Mouse (Mus musculus) embryonic stem cell, embryonic (primary cell): ENCODE results near the gene Kif14.

Experiments
- CTCF ChIA-PET, 4 experiments: fragments of 300-600 bp in 2 of 4; fragments of 350-600 bp in 2 of 4; sonication (Branson Sonifier 250); formaldehyde crosslinking; loops; one replicate each; lab custom pipeline; 2022; ENCODE audit warnings: inconsistent platforms in 2 of 4; lab: Charles Lee
- POLR2A ChIA-PET, 4 experiments: fragments of 300-600 bp in 2 of 4; fragments of 350-600 bp in 2 of 4; sonication (Branson Sonifier 250); formaldehyde crosslinking; loops; one replicate each; lab custom pipeline; 2022; ENCODE audit warnings: antibody characterized with exemption in 4 of 4, inconsistent platforms in 1 of 4; lab: Charles Lee

Kif14 gene

DNA sequence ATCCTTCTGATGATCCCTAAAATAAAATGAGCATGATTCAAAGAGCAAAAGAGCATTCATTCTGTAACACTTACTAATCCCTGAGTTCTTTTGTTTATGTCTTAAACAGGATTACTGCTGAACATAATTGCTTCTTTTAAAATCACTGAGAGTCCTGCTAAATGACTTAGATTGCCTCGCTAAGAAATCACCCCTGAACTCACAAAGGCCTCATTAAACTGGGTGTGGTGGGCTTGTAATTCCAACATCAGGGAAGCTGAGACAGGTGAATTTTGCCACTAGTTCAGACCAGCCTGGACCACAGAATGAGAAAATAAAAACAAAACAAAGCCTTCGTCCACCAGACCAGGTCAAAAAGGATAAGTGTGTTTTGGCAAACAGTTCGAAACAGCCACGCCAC lies 8.7 kb upstream of the Kif14 start:
- CTCF ChIA-PET: no interaction called here
- POLR2A ChIA-PET: interaction anchor here in 2 of 4 experiments (0.5 to 1.2 kb wide), 3 partner anchors 8 to 42 kb away, joined by 3 read pairs; partner anchors contain the start of genes Ddx59 (in 1 of the 2) and Kif14 (in 1 of the 2)

DNA sequence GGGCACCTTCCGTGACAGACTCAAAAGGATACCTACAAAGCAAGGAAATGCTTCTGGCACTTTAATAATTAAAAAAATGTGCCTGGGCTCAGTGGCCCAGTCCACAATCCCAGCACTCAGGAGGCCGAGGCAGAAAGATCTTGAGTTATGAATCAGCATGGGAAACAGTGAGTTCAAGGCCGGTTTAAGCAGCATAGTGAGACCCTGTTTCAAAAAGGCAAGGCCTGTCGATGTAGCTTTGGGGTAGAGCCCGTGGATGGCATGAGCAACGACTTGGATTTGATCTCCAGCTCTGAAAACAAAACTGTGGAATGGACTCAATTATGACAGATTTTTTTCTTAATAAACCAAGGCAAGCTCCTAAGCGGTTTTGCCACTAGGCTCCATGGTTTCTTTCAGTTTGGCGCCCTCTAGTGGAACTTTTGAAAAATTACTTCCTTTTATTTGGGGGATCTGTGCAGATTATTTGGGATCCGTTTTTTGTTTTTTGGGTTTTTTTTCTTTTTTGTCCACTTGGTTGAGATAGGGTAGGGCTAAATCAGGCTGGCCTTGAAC lies 7.4 kb upstream of the Kif14 start:
- ChIA-PET CTCF (interaction anchor here (0.5 to 1.4 kb wide), 24 partner anchors 10 to 1491 kb away, joined by 3 to 9 read pairs (median 4); partner anchors contain the start of gene Ddx59 (in 1 of the 4)), POLR2A (interaction anchor here in 3 of 4 experiments (0.8 to 1.4 kb wide), 6 partner anchors 10 to 156 kb away, joined by 3 to 5 read pairs (median 4); partner anchors contain the start of gene Ddx59 (in 1 of the 3))

DNA sequence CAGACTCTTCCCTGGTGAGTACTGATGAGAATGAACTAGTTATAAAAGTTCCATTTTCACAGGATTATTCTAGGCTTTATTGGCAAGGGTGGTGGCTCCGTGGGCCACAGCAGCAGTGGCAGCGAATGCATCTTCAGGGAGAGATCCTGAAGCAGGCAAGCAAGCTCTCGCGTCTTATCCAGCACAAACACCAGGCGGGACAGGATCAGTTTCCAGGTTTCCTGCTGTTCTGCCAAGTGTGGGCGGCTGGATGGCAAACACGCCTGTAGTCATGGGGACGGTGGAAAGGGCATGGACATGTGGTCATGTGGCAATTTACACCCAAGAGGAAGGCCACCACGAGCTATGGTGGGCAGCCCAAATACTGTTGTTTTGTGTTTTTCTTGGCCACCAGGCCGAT lies 3.7 kb upstream of the Kif14 start:
- CTCF ChIA-PET: no interaction called here
- POLR2A ChIA-PET: interaction anchor here in 2 of 4 experiments (0.8 to 1.8 kb wide), 2 partner anchors 17 to 46 kb away, joined by 3 to 5 read pairs; no protein-coding TSS in a partner anchor

DNA sequence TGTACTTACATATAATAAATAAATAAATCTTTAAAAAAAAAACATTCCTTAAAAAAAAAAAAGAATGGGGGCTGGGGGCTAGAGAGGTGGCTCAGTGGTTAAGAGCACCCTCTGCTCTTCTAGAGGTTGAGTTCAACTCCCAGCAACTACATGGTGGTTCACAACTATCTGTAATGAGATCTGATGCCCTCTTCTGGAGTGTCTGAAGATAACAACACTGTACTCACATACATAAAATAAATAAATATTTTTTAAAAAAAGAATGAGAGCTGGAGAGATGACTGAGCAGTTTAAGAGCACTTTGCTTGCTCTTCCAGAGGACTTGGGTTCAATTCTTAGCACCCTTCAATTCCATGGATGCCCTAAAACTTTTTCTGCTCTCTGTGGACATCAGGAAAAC lies 975 bp upstream of the Kif14 start:
- CTCF ChIA-PET: interaction anchor here in 2 of 4 experiments (0.7 to 1.0 kb wide), 3 partner anchors 255 to 458 kb away, joined by 3 to 5 read pairs (median 3); no protein-coding TSS in a partner anchor
- POLR2A ChIA-PET: interaction anchor here in 1 of 4 experiments (1.1 to 1.3 kb wide), 3 partner anchors 10 to 50 kb away, joined by 6 to 9 read pairs (median 7); partner anchors contain the start of gene Ddx59

DNA sequence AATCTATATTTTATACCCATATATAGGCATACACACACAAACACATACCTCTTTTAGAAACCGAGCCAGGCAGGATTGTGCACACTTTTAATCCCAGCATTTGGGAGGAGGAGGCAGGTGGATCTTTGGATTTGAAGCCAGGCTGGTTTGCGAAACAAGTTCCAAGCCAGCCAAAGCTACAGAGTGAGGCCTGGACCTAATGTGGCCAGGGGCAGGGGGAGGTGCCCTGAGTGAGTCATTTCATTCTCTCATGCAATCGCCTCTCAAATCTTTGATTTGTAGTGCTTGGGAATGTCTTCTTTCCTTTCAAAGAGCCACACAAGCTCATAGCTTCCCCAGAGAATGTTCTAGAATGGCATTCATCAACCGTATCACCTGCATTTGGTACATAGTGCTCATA lies 3.3 kb downstream of the Kif14 start:
- POLR2A ChIA-PET: interaction anchor here in 2 of 4 experiments (1.0 to 1.6 kb wide), 3 partner anchors 54 to 236 kb away, joined by 3 to 6 read pairs (median 3); partner anchors contain the start of gene Ddx59 (in 2 of the 2)

DNA sequence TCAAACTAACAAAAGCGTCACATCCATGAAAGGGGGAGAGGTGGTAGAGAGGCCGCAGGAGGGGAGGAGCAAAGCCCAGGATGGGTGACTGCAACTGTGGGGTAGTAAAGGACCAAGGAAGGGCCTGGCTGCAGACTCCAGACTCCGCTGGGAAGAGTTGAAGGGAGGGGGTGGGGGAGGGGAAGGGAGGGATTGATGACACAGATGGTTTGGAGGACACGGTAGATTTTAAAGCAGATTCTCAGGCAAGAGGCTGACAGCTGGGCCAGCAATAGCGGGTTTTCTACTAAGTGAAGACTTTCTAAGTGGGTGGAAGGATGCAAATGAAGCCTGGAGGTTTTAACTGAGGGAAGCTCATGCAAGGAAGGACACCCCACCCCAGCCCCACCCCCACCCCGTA lies 4.3 kb downstream of the Kif14 start:
- POLR2A ChIA-PET: interaction anchor here (0.6 to 1.9 kb wide), 19 partner anchors 9 to 1321 kb away, joined by 3 to 9 read pairs (median 4); partner anchors contain the start of gene Ddx59 (in 2 of the 4)
- CTCF ChIA-PET: interaction anchor here in 2 of 4 experiments (0.6 to 1.0 kb wide), 5 partner anchors 41 to 760 kb away, joined by 3 read pairs; no protein-coding TSS in a partner anchor

More for the DNA sequence above, 3.3 kb downstream of the Kif14 start:
- CTCF ChIA-PET: interaction anchor here in 1 of 4 experiments (1.1 kb wide), 1 partner anchor 11 kb away, joined by 3 read pairs; no protein-coding TSS in a partner anchor

DNA sequence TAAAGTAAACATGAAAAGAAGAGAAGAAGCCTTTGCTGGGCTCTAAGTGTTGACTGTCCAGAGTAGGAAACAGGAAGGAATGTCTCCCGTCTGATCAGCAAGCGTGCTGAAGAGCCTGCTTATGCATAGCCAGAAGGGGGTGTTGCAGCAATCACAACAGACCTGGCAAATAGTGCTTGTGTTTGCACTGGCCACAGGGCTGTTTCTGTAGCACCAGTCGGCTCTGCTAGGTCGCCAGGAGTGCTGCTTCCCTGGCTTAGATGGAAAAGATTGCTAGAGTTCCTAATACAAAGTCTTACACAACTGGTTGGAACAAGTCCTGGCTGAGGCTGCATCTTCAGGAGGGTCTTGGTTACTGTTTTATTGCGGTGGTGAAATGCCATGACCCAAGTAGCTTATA lies 25.5 kb downstream of the Kif14 start:
- ChIA-PET CTCF (interaction anchor here in 2 of 4 experiments (0.8 to 1.2 kb wide), 2 partner anchors 33 to 317 kb away, joined by 3 to 4 read pairs; no protein-coding TSS in a partner anchor), POLR2A (interaction anchor here in 2 of 4 experiments (0.7 to 2.9 kb wide), 5 partner anchors 10 to 317 kb away, joined by 3 to 8 read pairs (median 4); partner anchors contain the start of gene Kif14 (in 1 of the 2))

DNA sequence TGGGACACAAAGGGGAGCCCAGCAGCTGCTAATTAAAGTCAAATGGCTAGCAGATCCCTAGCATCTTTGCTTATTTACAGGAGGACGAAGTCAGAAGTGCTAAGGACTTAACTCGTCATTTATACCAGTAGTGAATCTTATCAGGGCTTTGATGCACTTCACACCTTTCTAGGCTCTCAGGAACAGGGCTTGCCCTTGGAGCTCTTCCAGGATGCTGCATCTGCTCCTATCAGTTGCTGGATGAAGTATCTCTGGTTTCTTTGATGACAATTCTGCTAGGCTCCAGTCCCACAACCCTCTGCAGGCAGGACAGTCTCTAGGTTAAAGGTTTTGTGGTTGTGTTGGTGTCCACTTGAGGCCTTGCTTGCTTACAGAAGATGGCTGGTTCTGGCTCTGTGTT lies 26.1 kb downstream of the Kif14 start:
- POLR2A ChIA-PET: interaction anchor here in 1 of 4 experiments (1.6 kb wide), 1 partner anchor 13 kb away, joined by 3 read pairs; no protein-coding TSS in a partner anchor
- CTCF ChIA-PET: no interaction called here

DNA sequence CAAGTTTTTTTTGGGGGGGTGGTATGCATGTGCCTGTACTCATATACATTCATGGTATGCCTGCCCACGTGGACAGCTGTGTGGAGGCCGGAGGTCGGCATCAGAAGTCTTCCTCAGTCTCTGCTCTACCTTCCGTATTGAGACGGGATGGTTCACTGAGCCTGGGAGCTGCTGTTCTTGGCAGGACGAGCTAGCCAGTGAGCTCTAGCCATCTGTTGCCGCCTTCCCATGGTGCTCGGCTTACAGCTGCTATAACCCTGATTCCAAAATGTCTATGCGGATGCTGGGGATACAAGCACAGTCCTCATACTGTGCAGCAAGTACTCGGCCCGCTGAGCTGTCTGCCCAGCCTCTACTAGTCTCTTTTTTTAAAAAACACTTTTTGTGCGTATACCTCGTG lies 33.2 kb downstream of the Kif14 start:
- POLR2A ChIA-PET: interaction anchor here in 2 of 4 experiments (0.5 to 1.4 kb wide), 3 partner anchors 9 to 266 kb away, joined by 3 to 4 read pairs (median 3); partner anchors contain the start of gene Inava (in 1 of the 2)
- CTCF ChIA-PET: interaction anchor here in 2 of 4 experiments (0.6 to 1.2 kb wide), 2 partner anchors 22 to 58 kb away, joined by 3 to 5 read pairs; no protein-coding TSS in a partner anchor

DNA sequence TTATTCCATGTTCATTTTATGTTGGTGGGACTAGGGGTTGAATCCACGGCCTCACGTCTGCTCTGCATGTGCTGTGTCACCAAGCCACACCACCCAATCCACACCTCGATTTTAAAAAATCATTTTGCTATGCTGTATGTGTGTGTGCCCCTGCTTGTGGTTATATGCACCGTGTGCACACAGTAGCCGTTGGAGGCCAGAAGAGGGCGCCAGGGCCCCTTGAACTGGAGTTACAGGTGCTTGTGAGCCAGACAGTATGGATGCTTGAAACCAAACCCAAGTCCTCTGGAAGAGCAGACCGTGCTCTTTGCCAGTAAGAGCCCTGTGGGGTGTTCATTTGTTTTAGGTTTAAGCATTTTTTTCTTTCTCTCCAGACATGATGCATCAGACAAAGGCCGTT lies 36.8 kb downstream of the Kif14 start:
- ChIA-PET CTCF (interaction anchor here in 1 of 4 experiments (1.5 kb wide), 1 partner anchor 18 kb away, joined by 4 read pairs; no protein-coding TSS in a partner anchor), POLR2A (interaction anchor here in 1 of 4 experiments (0.6 to 1.5 kb wide), 2 partner anchors 25 to 451 kb away, joined by 3 read pairs; no protein-coding TSS in a partner anchor)

DNA sequence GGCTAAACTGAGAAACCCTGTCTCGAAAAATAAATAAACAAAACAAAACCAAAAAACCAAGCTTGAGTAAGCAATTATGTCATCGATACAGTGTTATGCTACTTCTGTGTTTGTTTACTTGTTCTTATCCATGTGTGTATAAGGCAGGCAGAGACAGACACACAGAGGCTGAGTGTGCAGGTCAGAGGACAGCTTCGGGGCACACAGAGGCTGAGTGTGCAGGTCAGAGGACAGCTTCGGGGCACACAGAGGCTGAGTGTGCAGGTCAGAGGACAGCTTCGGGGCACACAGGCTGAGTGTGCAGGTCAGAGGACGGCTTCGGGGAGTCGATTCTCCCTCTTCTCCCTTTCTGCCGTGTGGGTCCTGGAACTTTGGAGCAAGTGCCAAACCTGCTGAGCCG lies 40.1 kb downstream of the Kif14 start:
- POLR2A ChIA-PET: interaction anchor here in 3 of 4 experiments (0.6 to 1.8 kb wide), 8 partner anchors 8 to 229 kb away, joined by 3 to 7 read pairs (median 4); partner anchors contain the start of gene Ddx59 (in 1 of the 3)
- CTCF ChIA-PET: interaction anchor here in 1 of 4 experiments (1.4 kb wide), 1 partner anchor 18 kb away, joined by 5 read pairs; no protein-coding TSS in a partner anchor

DNA sequence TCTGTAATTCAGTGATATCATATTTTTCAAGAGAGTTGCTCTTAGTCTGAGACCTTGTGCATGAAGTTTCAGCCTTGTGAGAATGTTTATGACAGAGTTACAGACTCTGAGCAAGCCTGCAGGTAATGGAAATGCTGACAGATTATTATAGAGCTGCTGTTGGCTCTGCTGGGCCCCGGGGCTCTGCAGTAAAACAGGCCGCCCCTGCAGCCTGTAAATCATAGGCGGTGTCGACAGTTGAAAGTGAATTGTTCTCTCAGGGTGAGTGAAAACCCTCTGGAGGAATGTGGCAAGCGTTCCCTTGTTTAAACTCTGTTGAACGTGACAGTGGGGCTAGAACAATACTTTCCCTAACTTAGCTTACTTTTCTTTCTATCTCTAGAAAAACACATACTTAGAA lies 46.2 kb downstream of the Kif14 start:
- CTCF ChIA-PET: interaction anchor here in 2 of 4 experiments (1.0 to 1.2 kb wide), 2 partner anchors 9 to 12 kb away, joined by 3 to 4 read pairs; no protein-coding TSS in a partner anchor
- POLR2A ChIA-PET: no interaction called here

DNA sequence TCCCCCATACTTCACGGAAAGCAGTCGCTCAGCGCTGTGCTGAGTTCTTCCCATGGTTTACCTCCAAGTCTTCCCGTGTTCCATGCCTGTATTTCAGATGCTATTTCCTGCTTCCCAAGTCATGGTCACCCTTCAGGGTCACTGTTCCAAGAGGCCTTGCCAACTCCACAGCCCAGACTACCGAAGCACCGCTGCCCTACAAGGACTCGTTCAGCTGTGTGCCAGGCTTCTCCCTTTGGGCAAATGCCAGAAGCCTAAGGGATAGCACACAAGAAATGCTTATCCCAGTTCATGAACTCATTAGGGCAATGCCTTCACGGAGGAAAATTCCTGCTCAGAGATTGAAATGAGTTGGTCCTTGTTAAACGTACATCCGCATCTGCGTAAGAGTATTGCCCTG lies 47.0 kb downstream of the Kif14 start:
- POLR2A ChIA-PET: interaction anchor here in 1 of 4 experiments (0.7 kb wide), 1 partner anchor 12 kb away, joined by 3 read pairs; no protein-coding TSS in a partner anchor
- CTCF ChIA-PET: interaction anchor here in 2 of 4 experiments (1.1 to 1.2 kb wide), 2 partner anchors 8 to 12 kb away, joined by 4 read pairs; no protein-coding TSS in a partner anchor

DNA sequence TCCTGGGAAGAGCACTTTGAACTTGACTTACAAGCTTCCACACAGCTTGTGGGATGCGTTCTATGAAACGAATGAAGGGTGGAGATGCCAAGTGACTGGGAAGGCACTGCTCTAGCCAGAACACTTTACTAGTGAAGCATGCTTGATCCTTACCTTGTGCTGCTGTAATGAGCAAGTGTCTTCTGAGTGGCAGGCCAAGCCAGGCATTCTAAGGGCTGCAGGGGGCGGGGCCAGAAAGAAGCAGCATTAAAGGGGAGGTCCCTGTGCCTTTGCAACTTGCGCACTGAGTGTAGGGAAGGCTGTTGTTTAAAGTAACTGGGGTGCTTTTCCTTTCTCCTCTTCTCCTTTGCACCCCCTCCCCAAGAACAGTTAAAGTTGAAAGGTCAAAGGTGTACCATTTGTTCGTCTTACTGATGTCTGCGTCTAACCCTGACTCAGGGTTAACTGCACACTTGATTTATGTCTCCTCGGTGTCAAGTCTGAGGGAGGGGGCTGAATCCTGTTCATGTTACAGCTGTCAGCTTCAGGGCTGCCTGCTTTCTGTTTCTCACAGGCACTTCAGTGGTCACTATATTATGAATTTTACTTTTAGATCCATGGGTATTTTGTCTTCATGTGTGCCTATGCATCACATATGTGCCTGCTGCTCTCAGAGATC lies 52.7 kb downstream of the Kif14 start:
- ChIA-PET CTCF (interaction anchor here in 2 of 4 experiments (0.7 to 1.3 kb wide), 2 partner anchors 306 to 400 kb away, joined by 3 read pairs; partner anchors contain the start of gene Mroh3 (in 1 of the 2)), POLR2A (no interaction called here)

DNA sequence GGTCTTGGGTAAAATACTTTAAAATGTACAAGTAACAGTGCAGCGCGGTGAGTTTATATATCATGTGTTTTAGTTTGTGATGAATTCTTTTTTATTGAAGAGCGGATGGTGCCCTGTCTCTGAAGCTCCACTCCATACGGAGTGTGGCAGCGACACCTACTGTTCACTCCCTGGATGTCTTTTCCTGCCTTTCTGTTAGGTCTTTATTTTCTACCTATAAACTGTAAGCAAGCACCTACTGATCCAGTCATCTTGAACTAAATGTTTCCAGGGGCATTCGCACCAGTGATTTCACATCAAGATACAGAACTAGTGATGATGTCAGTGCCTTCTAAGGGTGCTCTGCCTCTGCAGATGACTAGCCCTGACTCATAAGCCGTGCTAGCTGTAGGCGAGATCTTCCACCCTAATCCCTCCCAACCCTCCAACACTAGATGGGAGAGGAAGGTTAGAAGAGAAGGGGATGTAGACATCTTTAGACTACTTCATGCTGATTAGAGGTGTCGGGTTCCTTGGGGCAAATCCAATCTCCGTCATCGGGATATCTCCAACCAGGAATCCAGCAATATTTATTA lies 55.3 kb downstream of the Kif14 start:
- POLR2A ChIA-PET: interaction anchor here in 2 of 4 experiments (0.6 to 1.9 kb wide), 3 partner anchors 11 to 605 kb away, joined by 4 to 7 read pairs (median 5); no protein-coding TSS in a partner anchor
- CTCF ChIA-PET: interaction anchor here (0.6 to 1.3 kb wide), 18 partner anchors 9 to 576 kb away, joined by 3 to 9 read pairs (median 4); partner anchors contain the start of genes Kif14 (in 2 of the 4) and Kif21b (in 1 of the 4)

DNA sequence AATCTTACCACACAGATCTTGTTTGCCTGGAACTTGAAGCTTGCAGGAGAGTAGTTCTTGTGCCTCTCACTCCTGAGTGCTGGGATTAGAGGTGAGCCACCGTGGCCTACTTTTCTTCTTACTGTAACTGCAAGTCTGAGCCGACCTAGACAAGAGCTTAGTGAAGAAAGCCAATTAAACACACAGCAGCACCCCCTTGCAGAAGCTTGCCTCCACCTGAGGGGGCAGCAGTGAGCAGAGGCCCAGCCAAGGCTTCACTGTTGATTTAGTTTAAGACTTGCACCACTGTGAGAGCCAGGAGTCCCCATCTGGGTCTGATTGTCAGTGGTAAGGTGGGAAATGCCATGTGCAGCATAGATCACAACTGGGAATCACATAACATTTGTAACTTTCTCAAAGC lies 58.8 kb downstream of the Kif14 start:
- ChIA-PET CTCF (interaction anchor here (0.5 to 3.2 kb wide), 76 partner anchors 9 to 591 kb away, joined by 3 to 23 read pairs (median 3); partner anchors contain the start of gene Kif14 (in 1 of the 4)), POLR2A (interaction anchor here in 3 of 4 experiments (0.5 to 2.4 kb wide), 14 partner anchors 10 to 697 kb away, joined by 3 to 8 read pairs (median 4); partner anchors contain the start of gene Ddx59 (in 1 of the 3))

DNA sequence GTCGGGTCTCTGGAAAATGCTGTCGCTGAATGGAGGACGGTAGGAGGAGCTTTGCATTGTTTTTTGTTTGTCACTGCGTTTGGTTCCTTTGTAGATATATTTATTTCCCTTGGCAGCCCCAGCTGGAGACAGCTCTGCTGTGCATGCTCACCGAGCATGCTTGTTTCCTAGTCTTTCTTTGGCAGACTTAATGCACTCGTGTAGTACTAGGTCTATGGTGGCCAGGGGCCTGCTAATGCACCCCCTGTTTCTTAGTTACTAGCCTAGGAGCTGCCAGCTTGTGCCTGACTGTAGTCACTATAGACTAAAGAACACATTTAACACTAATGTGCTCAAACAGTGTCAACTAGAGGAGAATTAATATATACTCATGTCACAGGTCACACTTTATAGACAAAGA lies 59.7 kb downstream of the Kif14 start:
- ChIA-PET CTCF (interaction anchor here (0.7 to 3.2 kb wide), 16 partner anchors 8 to 474 kb away, joined by 3 to 23 read pairs (median 4); no protein-coding TSS in a partner anchor), POLR2A (interaction anchor here in 2 of 4 experiments (0.8 to 2.1 kb wide), 7 partner anchors 9 to 214 kb away, joined by 3 to 7 read pairs (median 4); no protein-coding TSS in a partner anchor)
